Mouse (Mus musculus) midbrain, embryonic 13.5 days (tissue): ENCODE results near the gene Eml5. TPM values are rescaled to one million over a fixed set of nuclear protein-coding genes. Genes with fewer than 3 reads are reported as not detected.

Experiments used
- ATAC-seq: fragments of 200-750 bp; cut with Nextera tagmentation; 2 replicates; pipeline ENCODE4 v1.8.0; 2017; ENCODE audit warnings: mild to moderate bottlenecking, moderate TSS enrichment, moderate library complexity
- H3K27ac ChIP-seq: fragments of 300-500 bp; sonication (generic); 2 replicates; pipeline ENCODE4 v1.5.1; 2015; ENCODE audit warnings: inconsistent platforms, mild to moderate bottlenecking, moderate library complexity
- H3K27me3 ChIP-seq: fragments of 300-500 bp; sonication (generic); 2 replicates; pipeline ENCODE4 v1.6.1; 2015; ENCODE audit warnings: mild to moderate bottlenecking, inconsistent platforms
- H3K36me3 ChIP-seq: fragments of 300-500 bp; sonication (generic); 2 replicates; pipeline ENCODE4 v1.6.1; 2015; ENCODE audit warnings: mild to moderate bottlenecking, inconsistent platforms
- H3K4me1 ChIP-seq: fragments of 300-500 bp; sonication (generic); replicated peaks from 2 replicates; pipeline ENCODE4 v1.6.1; 2015; ENCODE audit warnings: inconsistent platforms
- H3K4me2 ChIP-seq: fragments of 300-500 bp; sonication (generic); replicated peaks from 2 replicates; pipeline ENCODE4 v1.6.1; 2015; ENCODE audit warnings: moderate library complexity, mild to moderate bottlenecking, inconsistent platforms
- H3K4me3 ChIP-seq: fragments of 300-500 bp; sonication (generic); replicated peaks from 2 replicates; pipeline ENCODE4 v1.5.1; 2015; ENCODE audit warnings: mild to moderate bottlenecking, inconsistent platforms
- H3K9ac ChIP-seq: fragments of 300-500 bp; sonication (generic); replicated peaks from 2 replicates; pipeline ENCODE4 v1.6.1; 2015; ENCODE audit warnings: mild to moderate bottlenecking, inconsistent platforms
- H3K9me3 ChIP-seq: fragments of 300-500 bp; sonication (generic); 2 replicates; pipeline ENCODE4 v1.6.1; 2016; ENCODE audit warnings: mild to moderate bottlenecking, inconsistent platforms
- WGBS: fragments of 180-500 bp; shearing (Covaris S2); methylation state at CpG from one replicate; pipeline ENCODE4 v1.1.7; 2015; 5-methylcytosine and 5-hydroxymethylcytosine counted together
- polyA plus RNA-seq: library from polyadenylated mRNA; unstranded; fragments of >200 nt; fragmentation: Nextera tagmentation; extraction: Ambion mirVana; gene quantifications from 2 replicates; pipeline ENCODE4 v1.2.1, GENCODE M21; 2015

Eml5 gene
- polyA plus RNA-seq, 1 experiment from 2014 or later = 30.5 TPM

GRCm38 (mm10) chr12:98757636-98758035 lies 143.6 kb downstream of the Eml5 start:
- Histone ChIP-seq H3K9me3 (no peaks in the 10 kb centered on the region), H3K27me3 (no peaks in the 10 kb centered on the region), H3K4me1 (no peaks in the 10 kb centered on the region), H3K4me3 (no peak overlapping the region), H3K4me2 (no peak overlapping the region), H3K36me3 (peaks cover 65% of the 10 kb centered on the region), H3K27ac (no peak overlapping the region), H3K9ac (no peak overlapping the region)
- ATAC-seq = no peak
- WGBS = 87% methylated on average over 6 of the region's 6 CpGs

- 2% methylated on average over 14 of the region's 14 CpGs for WGBS
- Histone ChIP-seq H3K9me3 (no peaks in the 10 kb centered on the region), H3K9ac (peak overlapping the region; percentile 95), H3K36me3 (no peaks in the 10 kb centered on the region), H3K27me3 (no peaks in the 10 kb centered on the region), H3K4me3 (peak overlapping the region; percentile 94), H3K27ac (peak overlapping the region; percentile 94), H3K4me1 (peaks cover 42% of the 10 kb centered on the region), H3K4me2 (peak overlapping the region; percentile 70)
- ATAC-seq = peak; percentile 72
Measured at GRCm38 (mm10) chr12:98747380-98747753, 153.9 kb downstream of the Eml5 start.

GRCm38 (mm10) chr12:98746746-98747379 lies 154.4 kb downstream of the Eml5 start, which contains the start of gene Zc3h14:
TSS of gene Zc3h14 (plus strand) at chr12:98746964.
- Histone ChIP-seq H3K27me3 (no peaks in the 10 kb centered on the region), H3K4me1 (peaks cover 42% of the 10 kb centered on the region)
- WGBS = under 1% methylated on average over 62 of the region's 87 CpGs

GRCm38 (mm10) chr12:98746131-98746530 lies 155.2 kb downstream of the Eml5 start:
- no peak overlapping the region for H3K4me2 ChIP-seq

More at GRCm38 (mm10) chr12:98746746-98747379, 154.4 kb downstream of the Eml5 start, which contains the start of gene Zc3h14:
- Histone ChIP-seq H3K36me3 (no peaks in the 10 kb centered on the region), H3K9ac (peak within 1 kb of the TSS; percentile 95), H3K4me3 (peak within 1 kb of the TSS; percentile 94), H3K27ac (peak within 1 kb of the TSS; percentile 94), H3K4me2 (peak within 1 kb of the TSS; percentile 70), H3K9me3 (no peaks in the 10 kb centered on the region)
- peak; percentile 95 for ATAC-seq

GRCm38 (mm10) chr12:98745626-98746025 lies 155.7 kb downstream of the Eml5 start:
- no peak overlapping the region for H3K4me3 ChIP-seq
- no peak overlapping the region for H3K9ac ChIP-seq
- H3K36me3 ChIP-seq = no peaks in the 10 kb centered on the region
- H3K9me3 ChIP-seq = no peaks in the 10 kb centered on the region
- H3K4me2 ChIP-seq = no peak overlapping the region
- ATAC-seq = no peak
- no peak overlapping the region for H3K27ac ChIP-seq
- peaks cover 29% of the 10 kb centered on the region for H3K4me1 ChIP-seq
- H3K27me3 ChIP-seq = no peaks in the 10 kb centered on the region
- 64% methylated on average over 4 of the region's 4 CpGs for WGBS

More at GRCm38 (mm10) chr12:98746131-98746530, 155.2 kb downstream of the Eml5 start:
- Histone ChIP-seq H3K9ac (no peak overlapping the region), H3K4me3 (no peak overlapping the region), H3K27ac (no peak overlapping the region), H3K9me3 (no peaks in the 10 kb centered on the region), H3K4me1 (peaks cover 34% of the 10 kb centered on the region), H3K27me3 (no peaks in the 10 kb centered on the region), H3K36me3 (no peaks in the 10 kb centered on the region)
- 13% methylated on average over 2 of the region's 2 CpGs for WGBS
- peak; percentile 43 for ATAC-seq

- Histone ChIP-seq H3K9me3 (no peaks in the 10 kb centered on the region), H3K27me3 (peaks cover 10% of the 10 kb centered on the region; the same call in 1 of the 2 replicates), H3K27ac (no peak overlapping the region), H3K4me2 (no peak overlapping the region), H3K9ac (no peak overlapping the region), H3K36me3 (no peaks in the 10 kb centered on the region), H3K4me1 (peaks cover 14% of the 10 kb centered on the region), H3K4me3 (no peak overlapping the region)
- peak; percentile 73 for ATAC-seq
- 53% methylated on average over 3 of the region's 3 CpGs for WGBS
Measured at GRCm38 (mm10) chr12:98741011-98741501, 160.2 kb downstream of the Eml5 start.

GRCm38 (mm10) chr12:98737801-98738350 lies 163.4 kb downstream of the Eml5 start:
- H3K36me3 ChIP-seq = no peaks in the 10 kb centered on the region
- WGBS = 15% methylated on average over 7 of the region's 7 CpGs
- ATAC-seq = no peak

GRCm38 (mm10) chr12:98736951-98737800 lies 164.1 kb downstream of the Eml5 start, which contains the start of gene Ptpn21:
TSS of gene Ptpn21 (minus strand) at chr12:98737405.
- peak within 1 kb of the TSS; percentile 86 for H3K9ac ChIP-seq
- H3K4me3 ChIP-seq = peak within 1 kb of the TSS; percentile 75
- peaks cover 13% of the 10 kb centered on the region for H3K27me3 ChIP-seq
- ATAC-seq = peak; percentile 60
- no peaks in the 10 kb centered on the region for H3K9me3 ChIP-seq
- no peak within 1 kb of the TSS for H3K27ac ChIP-seq
- H3K4me2 ChIP-seq = peak within 1 kb of the TSS; percentile 93
- WGBS = under 1% methylated on average over 74 of the region's 75 CpGs
- H3K36me3 ChIP-seq = no peaks in the 10 kb centered on the region
- H3K4me1 ChIP-seq = peaks cover 40% of the 10 kb centered on the region

More at GRCm38 (mm10) chr12:98737801-98738350, 163.4 kb downstream of the Eml5 start:
- Histone ChIP-seq H3K9me3 (no peaks in the 10 kb centered on the region), H3K9ac (peak overlapping the region; percentile 86), H3K4me3 (peak overlapping the region; percentile 75), H3K4me2 (peak overlapping the region; percentile 93), H3K4me1 (peaks cover 33% of the 10 kb centered on the region), H3K27ac (no peak overlapping the region), H3K27me3 (peaks cover 13% of the 10 kb centered on the region)

Other genes with a start within 250 kb of the Eml5 start
- 5.7 and 6.9 TPM in 2 replicates for gene Ptpn21, start 164.1 kb downstream of the Eml5 start, polyA plus RNA-seq
- gene Zc3h14, start 154.5 kb downstream of the Eml5 start, polyA plus RNA-seq = 116 and 124 TPM in 2 replicates
- gene Ttc8, start 19.1 kb upstream of the Eml5 start, polyA plus RNA-seq = 39.1 and 40.9 TPM in 2 replicates